ENCODE assay signal across 17 mouse cellular contexts in genomic region chr11:105289403-105289802, GRCm38 (mm10). TPM values are rescaled to one million over a fixed set of nuclear protein-coding genes. Genes with fewer than 3 reads are reported as not detected.
DNase-seq lines count a peak whose midpoint lies in the region; ATAC-seq and TF ChIP-seq lines count a peak whose summit lies in the region.
"Had no signal": no experiment of that assay in that cellular context is flagged by ENCODE, and none has a peak within 500 bp of the region (broad histone marks: within the 10 kb centered on the region; RNA-seq: fewer than 3 reads in every experiment).

No protein-coding gene starts in this region.

- H3K27me3 ChIP-seq in kidney, adult 2 months (replicated peaks; ENCODE audit: control insufficient read depth, insufficient read depth, low read length), result no peaks in the 10 kb centered on the region
- no peaks in the 10 kb centered on the region for H3K27me3 ChIP-seq in limb, embryonic 10.5 days (ENCODE audit: low read depth, poor library complexity, severe bottlenecking)
- no peaks in the 10 kb centered on the region for H3K27me3 ChIP-seq in forebrain, embryonic 15.5 days

- no peak for TF ChIP-seq CTCF in gastrocnemius, adult 2 months (IDR thresholded peaks at IDR 0.05)
- no peak for TF ChIP-seq CTCF in kidney, adult 2 months (conservative IDR thresholded peaks at IDR 0.05; ENCODE audit: insufficient read depth, insufficient read length, low read depth, low read length)

- no peaks in the 10 kb centered on the region for H3K9me3 ChIP-seq in limb, embryonic 10.5 days (replicated peaks)
- H3K9me3 ChIP-seq in forebrain, embryonic 15.5 days, result no peaks in the 10 kb centered on the region
- H3K9me3 ChIP-seq: forebrain, embryonic 10.5 days; liver, embryonic 15.5 days had no signal

- TF ChIP-seq POLR2A in kidney, adult 2 months (IDR thresholded peaks at IDR 0.05; ENCODE audit: low read depth, low read length), result no peak

- WGBS in kidney, adult 2 months, result 72% methylated on average over 3 of the region's 3 CpGs
- 54% methylated on average over 3 of the region's 3 CpGs for WGBS in limb, embryonic 10.5 days
- WGBS in forebrain, embryonic 15.5 days, result 80% methylated on average over 3 of the region's 3 CpGs

- no peak overlapping the region for H3K4me3 ChIP-seq in gastrocnemius, adult 2 months
- H3K4me3 ChIP-seq in kidney, adult 2 months (ENCODE audit: insufficient read depth, low read depth, low read length), result no peak overlapping the region
- no peak overlapping the region for H3K4me3 ChIP-seq in limb, embryonic 10.5 days
- no peak overlapping the region for H3K4me3 ChIP-seq in forebrain, embryonic 15.5 days
- H3K4me3 ChIP-seq: forebrain, embryonic 10.5 days; liver, embryonic 15.5 days had no signal

- no peak overlapping the region for H3K4me2 ChIP-seq in forebrain, embryonic 15.5 days (replicated peaks)
- H3K4me2 ChIP-seq: liver, embryonic 15.5 days had no signal

- peak; percentile 45 for DNase-seq in gastrocnemius, adult 2 months
- no peak for DNase-seq in gastrocnemius, adult 8-10 months (ENCODE audit: low spot score in 2 of 2)
- DNase-seq in kidney, postnatal 4 days, result peak; percentile 31 to 45
- DNase-seq in kidney, adult 2 months, result no peak
- DNase-seq in limb, embryonic 10.5 days (ENCODE audit: low spot score), result no peak
- DNase-seq in lung, postnatal 36 days, result peak; percentile 34
- no peak for DNase-seq in urinary bladder, postnatal 14 days (ENCODE audit: low spot score)
- DNase-seq: cerebellum, postnatal 14 days; heart, postnatal 36 days; kidney, postnatal 14 days; layer of hippocampus, adult 9-11 months; thymus, postnatal 36 days had no signal

- ATAC-seq in forebrain, embryonic 15.5 days (replicated peaks), result no peak
- ATAC-seq: activated CD4-positive, CD25-positive, alpha-beta regulatory T cell, adult 4 months had no signal

- no peak overlapping the region for H3K27ac ChIP-seq in gastrocnemius, adult 2 months
- H3K27ac ChIP-seq in kidney, adult 2 months (ENCODE audit: insufficient read depth, low read depth, low read length), result no peak overlapping the region
- H3K27ac ChIP-seq in limb, embryonic 10.5 days, result peak overlapping the region; percentile 58
- no peak overlapping the region for H3K27ac ChIP-seq in forebrain, embryonic 15.5 days (replicated peaks)
- H3K27ac ChIP-seq: forebrain, embryonic 10.5 days; liver, embryonic 15.5 days; stomach, postnatal 0 days had no signal

- intact Hi-C loops in gastrocnemius, adult 2 months (cut with DNase I), result no loop called here

- H3K36me3 ChIP-seq in kidney, adult 2 months (ENCODE audit: control insufficient read depth, insufficient read depth, low read length), result no peaks in the 10 kb centered on the region
- peaks cover 38% of the 10 kb centered on the region for H3K36me3 ChIP-seq in limb, embryonic 10.5 days
- peaks cover 14% of the 10 kb centered on the region for H3K36me3 ChIP-seq in forebrain, embryonic 15.5 days

- no peaks in the 10 kb centered on the region for H3K4me1 ChIP-seq in kidney, adult 2 months (ENCODE audit: control insufficient read depth, insufficient read depth, low read length)
- peaks cover 71% of the 10 kb centered on the region for H3K4me1 ChIP-seq in limb, embryonic 10.5 days
- peaks cover 29% of the 10 kb centered on the region for H3K4me1 ChIP-seq in forebrain, embryonic 15.5 days

- H3K9ac ChIP-seq in forebrain, embryonic 15.5 days (replicated peaks), result no peak overlapping the region
- H3K9ac ChIP-seq: liver, embryonic 15.5 days had no signal

RNA-seq across cellular contexts. Expression of gene Mrc2, which starts 3.0 kb away (rescaled TPM):
- 10 to 100 TPM in 1 of 2 experiments, 1 to 10 TPM in 1; 5.9 to 17.6 TPM for total RNA-seq in gastrocnemius, adult 2 months (2021)
- 1 to 10 TPM; 5.2 to 7.6 (median 6.0) TPM for total RNA-seq in gastrocnemius, adult 8-10 months (2022)
- 23.7 and 28.3 TPM in 2 replicates for polyA plus RNA-seq in kidney, adult 2 months (2012; rRNA removed)
- polyA plus RNA-seq in limb, embryonic 10.5 days (2016; fragmentation: Nextera tagmentation; extraction: Ambion mirVana), result 27.6 and 31.6 TPM in 2 replicates
- 4.1 and 4.3 TPM in 2 replicates for polyA plus RNA-seq in forebrain, embryonic 15.5 days (2015; fragmentation: Nextera tagmentation; extraction: Ambion mirVana)
- polyA plus RNA-seq: activated CD4-positive, CD25-positive, alpha-beta regulatory T cell, adult 4 months had no signal

Comparison
In these comparisons a context has a peak if more than half of its experiments do, and no peak if none do; other contexts are left out.
1. DNase-seq: peak in gastrocnemius, adult 2 months (single experiment), kidney, postnatal 4 days (2 of 2) and lung, postnatal 36 days (single experiment); none in gastrocnemius, adult 8-10 months (0 of 2), kidney, adult 2 months (single experiment), limb, embryonic 10.5 days (single experiment) and urinary bladder, postnatal 14 days (single experiment).